Mouse (Mus musculus): Measurements from ENCODE around the gene Coro7. TPM values are rescaled to one million over a fixed set of nuclear protein-coding genes. Genes with fewer than 3 reads are reported as not detected.

Coro7 gene
- polyA plus RNA-seq, 1 experiment from 2014 or later, result 16.8 TPM

DNA sequence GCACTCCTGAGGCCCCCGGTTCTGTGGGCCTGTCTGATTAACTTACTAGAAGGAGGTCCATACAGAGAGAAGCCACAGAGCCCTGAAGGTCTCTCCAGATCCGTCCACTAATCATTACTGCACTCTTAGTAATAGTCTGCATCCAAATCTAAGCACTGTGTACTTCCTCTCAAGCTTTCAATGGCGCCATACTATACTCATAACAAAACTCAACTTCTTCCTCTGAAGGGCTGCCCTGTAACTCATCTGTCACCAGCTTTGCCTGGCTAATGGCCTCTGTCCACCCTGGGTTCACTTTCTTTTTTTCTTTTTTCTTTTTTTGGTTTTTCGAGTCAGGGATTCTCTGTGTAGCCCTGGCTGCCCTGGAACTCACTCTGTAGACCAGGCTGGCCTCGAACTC lies 1.5 kb downstream of the Coro7 start:
- 80% methylated on average over 5 of the region's 5 CpGs for WGBS
- Histone ChIP-seq H3K4me3 (no peak overlapping the region), H3K36me3 (peaks cover 34% of the 10 kb centered on the region), H3K27me3 (no peaks in the 10 kb centered on the region), H3K9ac (no peak overlapping the region), H3K27ac (no peak overlapping the region), H3K4me2 (peak overlapping the region; percentile 91; the same call in 1 of the 2 replicates), H3K9me3 (no peaks in the 10 kb centered on the region), H3K4me1 (peaks cover 16% of the 10 kb centered on the region)
- no peak for ATAC-seq (ENCODE audit: insufficient number of reproducible peaks, low FRiP score, low TSS enrichment, low read depth)

DNA sequence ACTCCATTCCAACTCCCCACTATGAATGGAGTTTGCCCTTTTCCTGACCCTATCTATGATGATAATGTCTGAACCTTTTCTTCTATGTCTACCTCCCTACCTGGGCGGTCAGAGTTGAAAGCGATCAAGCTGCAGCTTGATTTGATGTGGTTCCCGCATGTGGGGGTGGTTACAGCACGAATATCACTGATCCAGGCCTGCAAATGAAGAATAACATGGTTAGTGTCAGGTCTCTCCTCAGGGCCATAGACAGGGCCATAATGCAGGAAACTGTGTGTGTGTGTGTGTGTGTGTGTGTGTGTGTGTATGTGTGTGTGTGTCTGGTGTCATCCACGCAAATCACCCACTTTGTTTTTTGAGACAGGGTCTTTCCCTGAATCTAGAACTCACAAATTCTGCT lies 2.7 kb downstream of the Coro7 start:
- 88% methylated on average over 5 of the region's 5 CpGs for WGBS
- H3K36me3 ChIP-seq, result peaks cover 34% of the 10 kb centered on the region
- H3K27me3 ChIP-seq, result no peaks in the 10 kb centered on the region
- H3K4me1 ChIP-seq, result peaks cover 12% of the 10 kb centered on the region
- no peak overlapping the region for H3K4me2 ChIP-seq
- H3K9me3 ChIP-seq, result no peaks in the 10 kb centered on the region
- H3K4me3 ChIP-seq, result no peak overlapping the region
- H3K27ac ChIP-seq, result no peak overlapping the region
- no peak overlapping the region for H3K9ac ChIP-seq
- no peak for ATAC-seq (ENCODE audit: insufficient number of reproducible peaks, low FRiP score, low TSS enrichment, low read depth)

DNA sequence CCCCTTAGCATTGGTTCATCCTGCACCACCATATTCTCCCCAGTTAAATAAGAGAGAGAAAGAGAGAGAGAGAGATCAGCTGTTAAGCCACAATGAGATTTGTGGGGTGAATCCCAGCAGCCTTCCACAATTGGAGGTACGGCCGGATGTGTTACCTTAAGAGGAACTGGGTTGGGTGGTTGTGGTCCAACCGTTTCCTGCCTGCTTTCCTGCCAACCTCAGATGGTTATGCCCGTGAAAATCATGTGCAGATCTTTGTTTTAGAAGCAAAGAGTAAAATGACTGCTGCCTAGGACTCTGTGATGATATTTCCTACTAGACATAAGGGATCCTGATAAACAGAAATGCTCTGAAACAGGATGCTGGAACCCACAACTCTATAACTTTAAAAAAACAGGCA lies 5.5 kb downstream of the Coro7 start:
- no peak for ATAC-seq (ENCODE audit: insufficient number of reproducible peaks, low FRiP score, low TSS enrichment, low read depth)
- no peaks in the 10 kb centered on the region for H3K9me3 ChIP-seq
- 85% methylated on average over 4 of the region's 4 CpGs for WGBS
- H3K27ac ChIP-seq, result no peak overlapping the region
- no peak overlapping the region for H3K9ac ChIP-seq
- H3K4me3 ChIP-seq, result no peak overlapping the region
- no peaks in the 10 kb centered on the region for H3K27me3 ChIP-seq
- peaks cover 48% of the 10 kb centered on the region for H3K36me3 ChIP-seq
- peaks cover 9% of the 10 kb centered on the region for H3K4me1 ChIP-seq
- H3K4me2 ChIP-seq, result no peak overlapping the region

DNA sequence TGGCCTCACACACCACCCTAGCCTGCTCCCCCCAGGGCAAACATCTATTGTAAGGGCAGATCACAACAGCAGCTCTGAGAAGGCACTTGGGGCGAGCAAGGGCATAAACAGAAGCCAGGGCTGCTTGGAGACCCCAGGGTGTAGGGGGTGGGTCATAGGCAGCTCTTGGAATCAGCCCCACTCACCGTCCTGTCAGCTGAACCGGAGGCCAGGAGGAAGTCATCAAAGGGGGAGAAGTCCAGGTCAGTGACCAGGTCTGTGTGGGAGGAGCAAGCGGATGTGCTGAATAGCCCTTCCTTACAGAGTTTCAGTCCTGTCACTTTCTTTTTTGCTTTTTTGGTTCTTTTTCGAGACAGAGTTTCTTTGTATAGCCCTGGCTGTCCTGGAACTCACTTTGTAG lies 9.3 kb downstream of the Coro7 start:
- WGBS, result 75% methylated on average over 5 of the region's 5 CpGs
- H3K4me2 ChIP-seq, result no peak overlapping the region
- peaks cover 50% of the 10 kb centered on the region for H3K36me3 ChIP-seq
- peaks cover 5% of the 10 kb centered on the region for H3K4me1 ChIP-seq
- no peak for ATAC-seq (ENCODE audit: insufficient number of reproducible peaks, low FRiP score, low TSS enrichment, low read depth)
- no peaks in the 10 kb centered on the region for H3K27me3 ChIP-seq
- no peak overlapping the region for H3K9ac ChIP-seq
- H3K4me3 ChIP-seq, result no peak overlapping the region
- no peaks in the 10 kb centered on the region for H3K9me3 ChIP-seq
- no peak overlapping the region for H3K27ac ChIP-seq

DNA sequence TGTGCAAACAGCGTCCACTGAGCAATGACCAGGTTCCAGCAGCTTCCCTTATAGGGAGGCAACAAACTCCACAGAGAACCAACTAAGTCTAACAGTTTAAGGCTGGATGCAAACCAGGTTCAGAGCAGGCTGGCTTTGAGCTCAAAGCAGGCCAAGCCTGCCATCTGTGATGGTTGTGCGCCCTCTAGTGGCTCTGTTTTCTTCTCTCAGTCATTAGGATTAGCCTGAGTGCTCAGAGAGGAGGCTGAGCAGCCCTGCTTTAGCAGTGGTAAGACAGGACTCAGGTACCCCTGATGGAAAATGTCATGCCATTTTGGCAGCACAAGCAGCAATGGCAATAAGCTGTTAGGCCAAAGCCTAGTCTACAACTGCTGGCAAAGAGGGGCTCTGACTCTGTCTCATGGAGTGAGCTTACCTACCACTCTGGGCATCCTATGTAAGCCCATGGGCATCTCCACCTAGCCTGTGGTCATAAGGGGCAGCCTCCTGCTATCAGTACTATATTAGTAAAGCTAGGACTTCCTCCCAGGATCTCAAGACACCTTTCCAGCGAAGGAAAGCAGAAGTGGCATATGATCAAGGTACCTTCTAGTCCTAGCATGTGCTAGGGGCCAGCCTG lies 12.3 kb downstream of the Coro7 start:
- ATAC-seq (ENCODE audit: insufficient number of reproducible peaks, low FRiP score, low TSS enrichment, low read depth), result peak; percentile 64; the same call in 1 of the 2 replicates
- Histone ChIP-seq H3K9me3 (no peaks in the 10 kb centered on the region), H3K27me3 (no peaks in the 10 kb centered on the region), H3K36me3 (peaks cover 44% of the 10 kb centered on the region), H3K4me2 (no peak overlapping the region), H3K27ac (peak overlapping the region; percentile 35), H3K4me1 (peaks cover 5% of the 10 kb centered on the region), H3K4me3 (no peak overlapping the region), H3K9ac (no peak overlapping the region)
- 27% methylated on average over 3 of the region's 3 CpGs for WGBS

DNA sequence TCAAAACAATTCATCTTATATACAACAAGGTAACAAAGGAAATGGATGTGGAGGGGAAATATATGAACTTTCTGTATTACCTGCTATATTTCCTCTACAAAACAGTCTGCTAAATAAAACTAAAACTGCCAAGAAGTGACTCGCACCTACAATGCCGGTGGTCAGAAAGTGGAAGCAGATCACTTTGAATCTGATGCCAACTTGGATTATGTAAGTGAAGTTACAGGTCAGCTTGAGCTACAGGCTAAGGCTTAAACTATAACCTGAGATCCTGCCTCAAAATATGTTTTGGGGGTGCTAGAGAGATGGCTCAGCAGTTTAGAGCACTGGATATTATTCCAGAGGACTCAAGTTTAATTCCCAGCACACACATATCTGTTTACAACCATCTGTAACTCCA lies 13.9 kb downstream of the Coro7 start:
- H3K27me3 ChIP-seq, result no peaks in the 10 kb centered on the region
- no peak overlapping the region for H3K27ac ChIP-seq
- H3K9me3 ChIP-seq, result no peaks in the 10 kb centered on the region
- no peak overlapping the region for H3K4me2 ChIP-seq
- 82% methylated on average over 2 of the region's 2 CpGs for WGBS
- no peak overlapping the region for H3K4me3 ChIP-seq
- H3K4me1 ChIP-seq, result peaks cover 9% of the 10 kb centered on the region
- no peak for ATAC-seq (ENCODE audit: insufficient number of reproducible peaks, low FRiP score, low TSS enrichment, low read depth)
- peaks cover 50% of the 10 kb centered on the region for H3K36me3 ChIP-seq
- no peak overlapping the region for H3K9ac ChIP-seq

DNA sequence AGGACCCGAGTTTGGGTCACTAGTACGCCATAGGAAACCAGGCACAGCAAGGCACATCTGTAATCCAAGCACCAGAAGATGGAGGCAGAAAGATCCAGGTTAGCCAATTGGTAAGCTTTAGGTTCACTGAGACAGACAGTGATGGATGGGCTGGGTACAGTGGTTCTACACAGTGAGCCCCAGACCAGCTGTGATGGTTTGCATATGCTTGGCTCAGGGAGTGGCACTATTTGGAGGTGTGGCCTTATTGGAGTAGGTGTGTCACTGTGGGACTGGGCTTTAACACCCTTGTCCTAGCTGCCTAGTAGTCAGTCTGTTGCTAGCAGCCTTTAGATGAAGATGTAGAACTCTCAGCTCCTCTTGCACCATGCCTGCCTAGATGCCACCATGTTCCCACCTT lies 15.8 kb downstream of the Coro7 start:
- no peak overlapping the region for H3K4me2 ChIP-seq
- H3K36me3 ChIP-seq, result peaks cover 37% of the 10 kb centered on the region
- no peak overlapping the region for H3K27ac ChIP-seq
- H3K9ac ChIP-seq, result no peak overlapping the region
- WGBS, result 84% methylated on average over 2 of the region's 2 CpGs
- ATAC-seq (ENCODE audit: insufficient number of reproducible peaks, low FRiP score, low TSS enrichment, low read depth), result no peak
- no peaks in the 10 kb centered on the region for H3K27me3 ChIP-seq
- no peaks in the 10 kb centered on the region for H3K9me3 ChIP-seq
- peaks cover 18% of the 10 kb centered on the region for H3K4me1 ChIP-seq
- no peak overlapping the region for H3K4me3 ChIP-seq

DNA sequence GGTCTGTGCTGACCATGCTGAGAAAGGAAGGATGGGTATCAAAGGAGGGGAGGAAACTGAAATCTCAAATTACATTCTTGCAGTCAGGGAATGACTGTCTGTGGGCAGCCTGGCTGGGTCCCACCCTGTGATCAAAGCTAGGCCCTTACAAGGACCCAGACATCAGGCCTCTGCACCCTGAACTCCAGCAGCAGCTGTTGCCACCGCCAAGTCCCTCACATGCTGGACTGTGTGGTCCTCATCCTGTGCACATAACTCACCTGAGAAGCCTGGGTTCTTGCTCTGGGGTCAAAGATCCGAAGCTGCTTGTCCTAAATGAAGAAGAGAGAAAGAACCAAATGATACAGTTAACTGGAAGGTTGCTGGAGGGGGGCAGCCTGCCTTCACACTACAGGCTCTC lies 18.0 kb downstream of the Coro7 start:
- Histone ChIP-seq H3K4me3 (no peak overlapping the region), H3K27me3 (no peaks in the 10 kb centered on the region), H3K4me1 (peaks cover 34% of the 10 kb centered on the region), H3K9ac (no peak overlapping the region), H3K36me3 (peaks cover 27% of the 10 kb centered on the region), H3K4me2 (no peak overlapping the region), H3K9me3 (no peaks in the 10 kb centered on the region), H3K27ac (no peak overlapping the region)
- no peak for ATAC-seq (ENCODE audit: insufficient number of reproducible peaks, low FRiP score, low TSS enrichment, low read depth)
- 67% methylated on average over 2 of the region's 2 CpGs for WGBS

DNA sequence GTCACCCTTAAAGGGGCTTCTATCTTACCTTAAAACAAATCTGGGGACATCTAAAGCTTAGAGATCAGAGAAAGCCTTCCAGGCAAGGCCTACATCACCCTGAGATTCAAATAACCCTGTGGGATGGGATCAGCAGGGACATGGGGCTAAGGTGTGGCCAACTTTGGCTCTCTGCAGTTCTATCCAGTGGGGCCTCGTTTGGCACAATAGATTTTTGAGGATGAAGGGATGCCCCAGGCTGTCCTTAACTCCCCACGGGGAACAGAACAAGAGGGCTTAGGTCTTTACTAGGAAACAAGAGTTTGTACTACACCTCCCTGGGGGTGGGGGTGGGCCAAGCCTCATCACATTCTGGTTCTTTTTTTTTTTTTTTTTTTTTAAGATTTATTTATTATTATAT lies 20.3 kb downstream of the Coro7 start:
- Histone ChIP-seq H3K9ac (no peak overlapping the region; the same call in 1 of the 2 replicates), H3K27me3 (no peaks in the 10 kb centered on the region), H3K4me2 (peak overlapping the region; percentile 34), H3K27ac (peak overlapping the region; percentile 91), H3K4me1 (peaks cover 55% of the 10 kb centered on the region), H3K36me3 (peaks cover 26% of the 10 kb centered on the region), H3K9me3 (no peaks in the 10 kb centered on the region), H3K4me3 (peak overlapping the region; percentile 4; the same call in 1 of the 2 replicates)
- no peak for ATAC-seq (ENCODE audit: insufficient number of reproducible peaks, low FRiP score, low TSS enrichment, low read depth)
- WGBS, result 11% methylated on average over 2 of the region's 2 CpGs

DNA sequence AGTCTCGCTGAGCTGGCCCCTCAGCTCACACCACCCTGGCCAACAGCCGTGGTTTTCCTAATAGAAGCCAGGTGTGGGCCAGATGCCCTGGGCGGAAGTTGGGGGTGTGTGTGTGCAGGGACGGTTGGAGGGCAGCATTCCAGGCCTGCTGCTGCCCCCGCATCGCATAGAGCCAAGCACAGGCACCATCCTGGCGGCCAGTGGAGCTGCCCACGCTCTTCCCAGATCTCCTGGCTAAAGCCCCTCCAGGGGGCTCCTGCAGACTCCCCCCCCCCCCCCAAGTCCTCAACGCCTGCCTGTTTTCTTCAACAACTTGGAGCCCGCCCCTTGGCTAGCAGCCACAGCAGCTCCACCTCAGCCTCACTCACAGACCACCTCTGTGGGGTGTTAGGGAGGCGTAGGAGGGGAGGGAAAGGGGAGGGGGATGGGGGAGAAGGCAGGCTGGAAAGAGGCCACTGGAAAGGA lies 20.8 kb downstream of the Coro7 start:
- Histone ChIP-seq H3K9me3 (no peaks in the 10 kb centered on the region), H3K27ac (peak overlapping the region; percentile 91), H3K9ac (no peak overlapping the region; the same call in 1 of the 2 replicates), H3K36me3 (peaks cover 28% of the 10 kb centered on the region), H3K4me1 (peaks cover 60% of the 10 kb centered on the region), H3K4me3 (no peak overlapping the region; the same call in 1 of the 2 replicates), H3K27me3 (no peaks in the 10 kb centered on the region), H3K4me2 (peak overlapping the region; percentile 34)
- WGBS, result 18% methylated on average over 11 of the region's 11 CpGs
- ATAC-seq (ENCODE audit: insufficient number of reproducible peaks, low FRiP score, low TSS enrichment, low read depth), result peak; percentile 91

DNA sequence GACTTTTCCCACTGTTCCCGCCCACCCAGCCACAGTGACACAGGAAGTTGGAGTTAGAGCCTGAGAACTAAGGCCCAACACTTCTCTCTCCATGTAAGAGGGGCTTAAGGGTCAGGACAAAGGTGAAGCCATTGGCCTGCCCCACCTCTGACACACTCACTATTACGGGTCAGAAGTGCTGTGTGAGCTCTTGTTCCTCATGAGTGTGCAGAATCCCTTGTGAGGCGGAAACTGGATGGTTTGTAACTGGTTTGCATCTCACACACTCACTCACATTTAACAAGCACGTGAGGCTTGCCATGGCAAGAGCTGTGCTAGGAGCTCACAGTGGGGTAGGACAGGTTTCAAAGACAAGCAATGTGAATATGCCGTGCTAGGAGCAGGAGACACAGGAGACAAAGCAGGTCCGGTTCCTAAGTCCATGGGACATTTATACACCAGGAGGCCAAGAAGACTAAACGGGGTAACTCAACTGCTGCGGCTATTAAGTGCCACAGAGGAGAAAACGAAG lies 23.0 kb downstream of the Coro7 start:
- Histone ChIP-seq H3K9ac (no peak overlapping the region), H3K27me3 (no peaks in the 10 kb centered on the region), H3K4me1 (peaks cover 81% of the 10 kb centered on the region), H3K27ac (peak overlapping the region; percentile 91), H3K4me2 (no peak overlapping the region), H3K4me3 (no peak overlapping the region), H3K36me3 (peaks cover 36% of the 10 kb centered on the region), H3K9me3 (no peaks in the 10 kb centered on the region)
- 46% methylated on average over 9 of the region's 9 CpGs for WGBS
- no peak for ATAC-seq (ENCODE audit: insufficient number of reproducible peaks, low FRiP score, low TSS enrichment, low read depth)

DNA sequence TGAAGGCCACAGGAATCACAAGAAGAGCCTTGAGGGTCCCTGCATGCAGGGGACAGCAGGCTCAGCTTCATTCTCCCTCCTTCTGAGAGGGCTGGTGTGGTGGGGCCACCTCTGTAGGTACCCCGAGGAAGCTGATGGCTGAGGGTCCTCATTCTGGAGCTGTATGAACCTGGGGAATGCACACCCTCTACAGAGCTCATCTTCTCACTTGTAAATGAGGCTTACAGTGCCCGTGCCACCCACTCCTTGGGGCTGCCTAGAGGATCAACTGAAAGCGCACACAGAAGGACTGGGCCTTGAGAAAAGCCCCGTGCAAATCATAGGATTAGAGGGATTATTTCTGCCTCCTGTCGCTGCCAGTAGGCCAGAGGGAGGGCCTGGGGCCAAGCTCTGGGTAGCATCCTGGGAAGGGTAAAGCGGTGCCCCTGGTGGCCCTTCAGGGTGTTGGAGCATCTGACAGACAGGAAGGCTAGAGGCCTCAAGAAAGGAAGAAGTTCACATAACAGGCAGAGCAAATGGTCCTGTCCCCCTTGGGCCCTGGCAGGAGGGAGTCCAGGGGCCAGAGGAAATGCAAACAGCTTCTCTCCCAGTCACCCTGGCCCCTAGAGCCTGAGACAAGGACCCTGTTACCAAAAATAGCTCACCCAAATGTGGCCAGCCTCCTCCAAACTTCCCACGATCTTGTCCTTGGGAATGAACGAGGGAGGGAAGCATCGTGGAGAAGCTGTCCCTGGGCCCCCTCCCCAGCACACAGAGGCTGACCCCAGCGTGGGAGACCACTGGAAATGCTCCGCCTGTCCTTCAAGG lies 23.6 kb downstream of the Coro7 start:
- peaks cover 34% of the 10 kb centered on the region; the same call in 1 of the 2 replicates for H3K36me3 ChIP-seq
- no peaks in the 10 kb centered on the region for H3K27me3 ChIP-seq
- H3K9ac ChIP-seq, result no peak overlapping the region
- H3K4me3 ChIP-seq, result no peak overlapping the region
- WGBS, result 36% methylated on average over 11 of the region's 11 CpGs
- peak overlapping the region; percentile 91 for H3K27ac ChIP-seq
- no peaks in the 10 kb centered on the region for H3K9me3 ChIP-seq
- ATAC-seq (ENCODE audit: insufficient number of reproducible peaks, low FRiP score, low TSS enrichment, low read depth), result no peak
- peaks cover 85% of the 10 kb centered on the region for H3K4me1 ChIP-seq
- H3K4me2 ChIP-seq, result no peak overlapping the region

Measured in limb, embryonic 15.5 days (tissue).